Mouse (Mus musculus) MEL (cell line): Measurements from ENCODE around the gene Gm37240. TPM values are rescaled to one million over a fixed set of nuclear protein-coding genes. Genes with fewer than 3 reads are reported as not detected.

Experiments used
- DNase-seq: peaks from one replicate; pipeline ENCODE4 v3.0.0; 2011; ENCODE audit warnings: low read depth, low spot score
- H3K27ac ChIP-seq: 2 replicates; pipeline ENCODE4 v1.5.1; 2012; ENCODE audit warnings: low read depth, mild to moderate bottlenecking, control low read depth, low read length, moderate library complexity; ENCODE audit not compliant: control insufficient read depth
- H3K27me3 ChIP-seq, 2 experiments: fragments of 150-350 bp in 1 of 2; sonication (generic) in 1 of 2; 2 replicates each; pipeline ENCODE4 v1.6.1; 2012; ENCODE audit warnings: low read length in 2 of 2, mild to moderate bottlenecking in 2 of 2, improper control_type of control experiment in 1 of 2, moderate library complexity in 1 of 2; ENCODE audit not compliant: insufficient read depth in 2 of 2, control insufficient read depth in 1 of 2
- H3K36me3 ChIP-seq, 2 experiments: 2 replicates each; pipeline ENCODE4 v1.6.1; 2012 to 2014; ENCODE audit warnings: low read length in 2 of 2, improper control_type of control experiment in 1 of 2, inconsistent platforms in 1 of 2, mild to moderate bottlenecking in 1 of 2; ENCODE audit not compliant: insufficient read depth in 2 of 2, control insufficient read depth in 1 of 2
- H3K4me1 ChIP-seq, 2 experiments: fragments of 150-350 bp in 1 of 2; sonication (generic) in 1 of 2; 2 replicates each; pipeline ENCODE4 v1.6.1; 2012; ENCODE audit warnings: low read length in 2 of 2, improper control_type of control experiment in 1 of 2, mild to moderate bottlenecking in 1 of 2; ENCODE audit not compliant: insufficient read depth in 2 of 2, control insufficient read depth in 1 of 2
- H3K4me3 ChIP-seq, 2 experiments: fragments of 150-350 bp in 1 of 2; sonication (generic) in 1 of 2; 2 replicates each; pipeline ENCODE4 v1.5.1; 2012; ENCODE audit warnings: low read depth in 2 of 2, low read length in 2 of 2, mild to moderate bottlenecking in 2 of 2, moderate library complexity in 2 of 2, control low read depth in 1 of 2, improper control_type of control experiment in 1 of 2; ENCODE audit not compliant: control insufficient read depth in 1 of 2, insufficient read depth in 1 of 2
- H3K79me2 ChIP-seq: 2 replicates; pipeline ENCODE4 v1.6.1; 2012; ENCODE audit warnings: mild to moderate bottlenecking, low read length, moderate library complexity; ENCODE audit not compliant: control insufficient read depth, poor library complexity, insufficient read depth
- H3K9ac ChIP-seq: 2 replicates; pipeline ENCODE4 v1.6.1; 2012; ENCODE audit warnings: low read depth, mild to moderate bottlenecking, control low read depth, low read length, moderate library complexity; ENCODE audit not compliant: control insufficient read depth, poor library complexity, severe bottlenecking
- H3K9me3 ChIP-seq: fragments of 150-350 bp; sonication (generic); replicated peaks from 2 replicates; pipeline ENCODE4 v1.6.1; 2012; ENCODE audit warnings: mild to moderate bottlenecking, low read length, improper control_type of control experiment, moderate library complexity; ENCODE audit not compliant: insufficient read depth
- BHLHE40 ChIP-seq: IDR thresholded peaks from 2 replicates; pipeline ENCODE4 v1.6.1; 2012; ENCODE audit warnings: low read depth, mild to moderate bottlenecking, inconsistent platforms, low read length, improper control_type of control experiment, borderline replicate concordance
- CTCF ChIP-seq, 3 experiments: IDR thresholded peaks in 2 of 3; conservative IDR thresholded peaks in 1 of 3; 2 replicates each; pipeline ENCODE4 v1.5.1; 2011 to 2012; ENCODE audit warnings: low read length in 3 of 3, low read depth in 2 of 3, mild to moderate bottlenecking in 2 of 3, improper control_type of control experiment in 1 of 3, inconsistent platforms in 1 of 3, mixed read lengths in 1 of 3, moderate library complexity in 1 of 3; ENCODE audit not compliant: control insufficient read depth in 1 of 3, insufficient read depth in 1 of 3, poor library complexity in 1 of 3, severe bottlenecking in 1 of 3
- E2F4 ChIP-seq: IDR thresholded peaks from 2 replicates; pipeline ENCODE4 v1.6.1; 2011; ENCODE audit warnings: low read depth, low read length, improper control_type of control experiment, borderline replicate concordance
- EP300 ChIP-seq, 2 experiments: IDR thresholded peaks; 2 replicates each; pipeline ENCODE4 v1.6.1; 2011; ENCODE audit warnings: improper control_type of control experiment in 2 of 2, low read length in 2 of 2, low read depth in 1 of 2, mild to moderate bottlenecking in 1 of 2
- ETS1 ChIP-seq: IDR thresholded peaks from 2 replicates; pipeline ENCODE4 v1.6.1; 2012; ENCODE audit warnings: low read depth, mild to moderate bottlenecking, inconsistent platforms, low read length, improper control_type of control experiment, moderate library complexity
- GABPA ChIP-seq: IDR thresholded peaks from 2 replicates; pipeline ENCODE4 v1.6.1; 2012; ENCODE audit warnings: low read depth, mild to moderate bottlenecking, inconsistent platforms, low read length, improper control_type of control experiment, moderate library complexity
- GATA1 ChIP-seq: IDR thresholded peaks from 2 replicates; pipeline ENCODE4 v1.6.1; 2011; ENCODE audit warnings: low read depth, low read length, improper control_type of control experiment
- HCFC1 ChIP-seq: IDR thresholded peaks from 2 replicates; pipeline ENCODE4 v1.6.1; 2012; ENCODE audit warnings: low read depth, mild to moderate bottlenecking, inconsistent platforms, low read length, improper control_type of control experiment, moderate library complexity
- JUND ChIP-seq: IDR thresholded peaks from 2 replicates; pipeline ENCODE4 v1.6.1; 2011; ENCODE audit warnings: low read depth, mild to moderate bottlenecking, improper control_type of control experiment, low read length
- KAT2A ChIP-seq: conservative IDR thresholded peaks from 2 replicates; pipeline ENCODE4 v1.6.1; 2012; ENCODE audit warnings: low read depth, low read length, improper control_type of control experiment, inconsistent platforms
- MAX ChIP-seq: IDR thresholded peaks from 2 replicates; pipeline ENCODE4 v1.6.1; 2011; ENCODE audit warnings: low read length, improper control_type of control experiment
- MAZ ChIP-seq: IDR thresholded peaks from 2 replicates; pipeline ENCODE4 v1.6.1; 2012; ENCODE audit warnings: low read depth, mild to moderate bottlenecking, inconsistent platforms, low read length, improper control_type of control experiment
- MEF2A ChIP-seq: IDR thresholded peaks from 2 replicates; pipeline ENCODE4 v1.6.1; 2014; ENCODE audit warnings: low read depth, mild to moderate bottlenecking, inconsistent platforms, low read length, improper control_type of control experiment; ENCODE audit not compliant: poor library complexity, insufficient replicate concordance, severe bottlenecking; ENCODE audit errors: extremely low read depth
- MYB ChIP-seq: IDR thresholded peaks from 2 replicates; pipeline ENCODE4 v1.6.1; 2011; ENCODE audit warnings: mild to moderate bottlenecking, low read depth, low read length, improper control_type of control experiment
- MYC ChIP-seq: IDR thresholded peaks from 2 replicates; pipeline ENCODE4 v1.6.1; 2011; ENCODE audit warnings: low read depth, mild to moderate bottlenecking, low read length, improper control_type of control experiment, moderate library complexity
- NELFE ChIP-seq: IDR thresholded peaks from 2 replicates; pipeline ENCODE4 v1.6.1; 2011; ENCODE audit warnings: low read depth, low read length, improper control_type of control experiment
- NRF1 ChIP-seq: IDR thresholded peaks from 2 replicates; pipeline ENCODE4 v1.6.1; 2014; ENCODE audit warnings: low read depth, mild to moderate bottlenecking, inconsistent platforms, low read length, improper control_type of control experiment, moderate library complexity; ENCODE audit not compliant: poor library complexity, insufficient read depth, severe bottlenecking
- POLR2A ChIP-seq, 2 experiments: IDR thresholded peaks; 2 replicates each; pipeline ENCODE4 v1.6.1; 2011 to 2012; ENCODE audit warnings: low read length in 2 of 2, mild to moderate bottlenecking in 2 of 2, control low read depth in 1 of 2, improper control_type of control experiment in 1 of 2, low read depth in 1 of 2, moderate library complexity in 1 of 2; ENCODE audit not compliant: control insufficient read depth in 1 of 2, insufficient read depth in 1 of 2, poor library complexity in 1 of 2
- POLR2AphosphoS2 ChIP-seq: IDR thresholded peaks from 2 replicates; pipeline ENCODE4 v1.6.1; 2011; ENCODE audit warnings: low read length, improper control_type of control experiment
- POLR2AphosphoS5 ChIP-seq: IDR thresholded peaks from 2 replicates; pipeline ENCODE4 v1.6.1; 2012; ENCODE audit warnings: low read depth, borderline replicate concordance, mild to moderate bottlenecking, inconsistent platforms, low read length, moderate library complexity, mixed read lengths
- RAD21 ChIP-seq: IDR thresholded peaks from 2 replicates; pipeline ENCODE4 v1.6.1; 2011; ENCODE audit warnings: mild to moderate bottlenecking, low read depth, low read length, improper control_type of control experiment
- SMC3 ChIP-seq: IDR thresholded peaks from 2 replicates; pipeline ENCODE4 v1.6.1; 2011; ENCODE audit warnings: low read depth, low read length, improper control_type of control experiment
- TBP ChIP-seq: IDR thresholded peaks from 2 replicates; pipeline ENCODE4 v1.8.0; 2011; ENCODE audit warnings: low read depth, low read length, improper control_type of control experiment
- TCF12 ChIP-seq: IDR thresholded peaks from 2 replicates; pipeline ENCODE4 v1.6.1; 2014; ENCODE audit warnings: low read depth, mild to moderate bottlenecking, inconsistent platforms, low read length, improper control_type of control experiment, moderate library complexity
- UBTF ChIP-seq: IDR thresholded peaks from 2 replicates; pipeline ENCODE4 v1.6.1; 2012; ENCODE audit warnings: low read depth, mild to moderate bottlenecking, inconsistent platforms, low read length, improper control_type of control experiment, moderate library complexity, borderline replicate concordance; ENCODE audit not compliant: insufficient read depth
- ZC3H11A ChIP-seq: IDR thresholded peaks from 2 replicates; pipeline ENCODE4 v1.6.1; 2012; ENCODE audit warnings: low read depth, mild to moderate bottlenecking, inconsistent platforms, low read length, improper control_type of control experiment
- ZKSCAN1 ChIP-seq: IDR thresholded peaks from 2 replicates; pipeline ENCODE4 v1.6.1; 2012; ENCODE audit warnings: low read depth, mild to moderate bottlenecking, inconsistent platforms, low read length, improper control_type of control experiment, moderate library complexity
- ZNF384 ChIP-seq: IDR thresholded peaks from 2 replicates; pipeline ENCODE4 v1.6.1; 2012; ENCODE audit warnings: low read depth, mild to moderate bottlenecking, inconsistent platforms, low read length, improper control_type of control experiment
- polyA plus RNA-seq, 2 experiments: library from polyadenylated mRNA; stranded (reverse) in 1 of 2; unstranded in 1 of 2; fragments of >175 nt in 1 of 2; fragments of >200 nt in 1 of 2; gene quantifications; 2 replicates each; pipeline versions ENCODE4 v1.2.1 to v1.2.4; 2012; ENCODE audit warnings: low replicate concordance in 2 of 2, low read depth in 1 of 2; ENCODE audit not compliant: insufficient read length in 2 of 2, insufficient read depth in 1 of 2, missing spikeins in 1 of 2
- total RNA-seq: library from RNA; depleted of rRNA; stranded (reverse); fragments of 300-350 nt; gene quantifications from 2 replicates; pipeline ENCODE4 v1.2.3, GENCODE M21; 2012

The Gm37240 gene
- total and polyA plus RNA-seq, 3 experiments: 0.04 TPM; not detected in 2

- Histone ChIP-seq H3K27me3 (no peaks in the 10 kb centered on the region), H3K4me3 (no peak overlapping the region), H3K27ac (no peak overlapping the region), H3K9ac (no peak overlapping the region), H3K36me3 (peaks cover 0 to 3% of the 10 kb centered on the region in 2 experiments; a peak in 2 of 4 replicates), H3K9me3 (no peaks in the 10 kb centered on the region), H3K79me2 (no peaks in the 10 kb centered on the region), H3K4me1 (no peaks in the 10 kb centered on the region)
- peak; percentile 59 for DNase-seq
- TF ChIP-seq ZNF384 (no peak), TBP (no peak), RAD21 (peak; percentile 71), CTCF (IDR thresholded peaks at IDR 0.05 in 2 of 3, conservative IDR thresholded peaks at IDR 0.05 in 1 of 3; ENCODE audit: control insufficient read depth in 1 of 3, insufficient read depth in 1 of 3, low read depth in 2 of 3, low read length in 3 of 3, poor library complexity in 1 of 3, severe bottlenecking in 1 of 3) (peak; percentile 18 to 75 (median 55); a peak in 4 of 6 replicates), NRF1 (no peak), MYC (no peak), ZC3H11A (peak; percentile 72), ZKSCAN1 (no peak), NELFE (no peak), SMC3 (peak; percentile 88)
Observed at GRCm38 (mm10) chr3:84889648-84890047, 997.7 kb downstream of the Gm37240 start.

- H3K4me1 ChIP-seq: peaks cover 0 to 16% of the 10 kb centered on the region in 2 experiments; a peak in 3 of 4 replicates
- H3K9me3 ChIP-seq: no peaks in the 10 kb centered on the region
- peak; percentile 90 for DNase-seq
- no peaks in the 10 kb centered on the region; the same call in 1 of the 2 replicates for H3K79me2 ChIP-seq
- H3K9ac ChIP-seq: peak overlapping the region; percentile 62
- H3K36me3 ChIP-seq: peaks cover 0 to 19% of the 10 kb centered on the region in 2 experiments; a peak in 2 of 4 replicates
- H3K27me3 ChIP-seq: no peaks in the 10 kb centered on the region
- H3K27ac ChIP-seq: peak overlapping the region; percentile 84
- peak overlapping the region in 1 of 2 experiments; percentile 34; a peak in 2 of 4 replicates for H3K4me3 ChIP-seq
- TF ChIP-seq NRF1: no peak
- TF ChIP-seq RAD21: no peak
- peak; percentile 98 for TF ChIP-seq BHLHE40
- TF ChIP-seq MEF2A: no peak
- TF ChIP-seq NELFE: no peak
- peak; percentile 62 for TF ChIP-seq ETS1
- TF ChIP-seq KAT2A: no peak
- no peak for TF ChIP-seq E2F4
- TF ChIP-seq SMC3: no peak
- TF ChIP-seq EP300 (IDR thresholded peaks at IDR 0.05; ENCODE audit: low read depth in 1 of 2, low read length in 2 of 2): peak; percentile 33; a peak in 3 of 4 replicates
- no peak for TF ChIP-seq POLR2AphosphoS5
- TF ChIP-seq JUND: no peak
- peak; percentile 100 for TF ChIP-seq MAX
- no peak for TF ChIP-seq UBTF
- no peak for TF ChIP-seq MAZ
- no peak for TF ChIP-seq GABPA
- 0 out of 2 replicates have a peak, but pooled peaks have one; percentile 18 for TF ChIP-seq HCFC1
- TF ChIP-seq TBP: no peak
- TF ChIP-seq TCF12: no peak
- TF ChIP-seq ZNF384: no peak
- TF ChIP-seq POLR2A (IDR thresholded peaks at IDR 0.05; ENCODE audit: control insufficient read depth in 1 of 2, insufficient read depth in 1 of 2, low read depth in 1 of 2, low read length in 2 of 2, poor library complexity in 1 of 2): no peak
- no peak for TF ChIP-seq POLR2AphosphoS2
- TF ChIP-seq GATA1: peak; percentile 41; the same call in 1 of the 2 replicates
- TF ChIP-seq ZC3H11A: no peak
- no peak for TF ChIP-seq ZKSCAN1
- TF ChIP-seq MYB: no peak
- TF ChIP-seq MYC: peak; percentile 99
Observed at GRCm38 (mm10) chr3:84883817-84884483, 1003.4 kb downstream of the Gm37240 start.
